Mouse (Mus musculus) adrenal gland, postnatal 10 days (tissue): ENCODE results near the gene Dennd1b. TPM values are rescaled to one million over a fixed set of nuclear protein-coding genes. Genes with fewer than 3 reads are reported as not detected.

ENCODE experiments used
- DNase-seq: peaks from one replicate; pipeline ENCODE4 v3.0.0; 2021; ENCODE audit warnings: mixed read lengths
- total RNA-seq, 2 experiments: library from RNA; stranded (reverse); gene quantifications; 2 replicates each; pipeline ENCODE4 v1.2.3; 2021

Gene Dennd1b
- total RNA-seq, 2 experiments from 2014 or later, result 13.7 to 21.9 TPM

DNA sequence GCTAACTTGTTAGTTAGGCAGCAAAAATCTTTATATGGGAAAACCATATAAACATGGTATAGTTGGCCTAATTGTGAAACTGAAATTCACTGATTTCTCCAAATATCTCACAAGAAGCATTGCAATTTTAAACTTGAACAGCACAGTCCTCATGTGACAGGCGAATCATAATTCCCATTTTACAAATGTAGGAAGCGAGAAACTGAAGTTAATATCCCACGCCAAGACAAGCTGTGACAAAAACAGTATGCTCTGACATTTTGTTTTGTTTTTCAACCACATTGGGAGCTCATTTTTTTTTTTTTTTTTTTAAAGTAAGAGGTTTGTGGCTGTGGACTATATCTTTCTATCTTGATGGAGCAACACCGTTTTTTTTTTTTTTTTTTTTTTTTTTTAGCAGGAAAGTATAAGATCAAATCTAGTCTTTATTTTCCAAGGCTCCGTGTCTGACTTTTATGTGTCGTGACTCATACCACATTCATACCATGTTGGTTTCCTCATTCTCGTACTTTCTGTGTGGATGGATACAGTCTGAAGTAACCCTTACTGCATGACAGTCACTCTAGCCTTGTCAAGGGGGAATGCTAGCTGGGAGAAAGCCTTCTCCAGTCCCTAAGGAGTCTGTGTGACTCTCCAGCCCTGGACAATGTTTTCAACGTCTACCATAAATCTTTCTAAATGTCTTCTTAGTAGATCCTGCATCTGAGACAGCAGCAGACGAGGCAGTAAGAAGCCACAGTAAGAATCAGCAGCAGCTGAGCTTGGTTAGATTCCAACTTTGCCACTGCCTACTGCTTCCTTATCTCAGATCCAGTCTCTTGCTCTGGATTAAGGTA, 751 bp upstream of the Dennd1b start:
- peak; percentile 20 for DNase-seq

DNA sequence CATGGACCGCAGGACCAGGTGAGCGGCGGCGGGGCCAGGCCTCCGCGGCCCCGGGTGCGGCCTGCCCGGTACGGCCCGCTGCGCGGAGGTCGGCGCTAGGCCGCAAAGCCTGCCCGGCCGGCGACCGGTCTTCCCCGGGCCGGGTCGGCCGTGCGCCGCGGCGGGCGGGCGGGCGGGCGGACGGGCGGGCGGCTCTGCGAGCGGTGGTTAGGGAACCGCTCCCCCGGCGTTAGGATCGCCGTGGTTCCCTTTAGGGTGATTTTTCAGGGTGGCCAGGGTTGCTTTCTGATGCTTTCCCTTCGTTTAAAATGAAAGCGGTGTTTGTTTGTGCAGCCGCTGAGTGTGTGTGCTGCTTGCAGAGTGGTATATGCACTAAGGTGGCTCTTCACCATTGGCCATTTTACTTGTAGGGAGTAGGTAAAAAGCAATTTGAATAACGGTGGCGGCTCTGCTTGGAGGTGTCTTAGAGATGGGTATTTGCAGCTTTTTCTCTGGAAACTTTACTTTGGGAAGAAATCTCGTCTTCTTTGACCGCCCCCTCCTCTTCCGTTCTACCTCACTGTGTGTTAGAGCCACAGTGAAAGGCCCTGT, 728 bp downstream of the Dennd1b start:
- DNase-seq, result peak; percentile 66

DNA sequence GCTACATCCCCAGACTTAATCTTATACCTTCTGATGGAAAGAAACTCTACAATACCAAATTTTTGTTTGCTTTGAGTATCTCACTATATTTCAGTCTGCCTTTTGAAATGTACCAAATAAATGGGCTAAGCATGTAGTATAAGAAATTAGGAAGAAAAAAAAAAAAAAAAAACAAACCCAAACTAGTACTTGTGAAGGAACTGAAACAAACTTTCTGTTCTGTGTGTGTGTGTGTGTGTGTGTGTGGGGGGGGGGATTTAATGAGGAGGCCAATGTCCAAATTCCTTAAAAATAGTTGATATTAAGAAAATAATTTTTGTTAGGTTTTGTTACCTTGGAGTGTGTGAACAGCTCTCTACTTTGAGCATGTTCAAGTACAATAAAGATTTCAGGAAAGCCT, 1.8 kb downstream of the Dennd1b start:
- DNase-seq, result no peak

DNA sequence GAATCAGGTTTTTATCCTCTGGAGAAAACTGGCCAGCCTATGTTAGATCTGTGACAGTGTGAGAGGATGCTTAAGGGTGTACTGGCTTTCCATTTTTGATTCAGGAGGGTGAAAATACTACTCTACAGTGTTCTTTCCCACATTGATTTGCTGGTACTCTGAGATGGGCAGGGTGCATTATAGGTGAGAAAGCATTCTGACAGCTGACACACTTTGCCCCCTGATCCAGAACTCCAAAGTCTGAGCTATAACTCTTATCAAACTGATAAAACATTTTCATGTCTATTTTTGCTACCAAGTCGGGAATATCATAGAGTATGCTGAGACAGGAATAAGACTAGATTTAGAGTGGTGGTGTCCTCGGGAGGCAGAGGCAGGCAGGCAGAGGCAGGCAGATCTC, 2.3 kb downstream of the Dennd1b start:
- no peak for DNase-seq

DNA sequence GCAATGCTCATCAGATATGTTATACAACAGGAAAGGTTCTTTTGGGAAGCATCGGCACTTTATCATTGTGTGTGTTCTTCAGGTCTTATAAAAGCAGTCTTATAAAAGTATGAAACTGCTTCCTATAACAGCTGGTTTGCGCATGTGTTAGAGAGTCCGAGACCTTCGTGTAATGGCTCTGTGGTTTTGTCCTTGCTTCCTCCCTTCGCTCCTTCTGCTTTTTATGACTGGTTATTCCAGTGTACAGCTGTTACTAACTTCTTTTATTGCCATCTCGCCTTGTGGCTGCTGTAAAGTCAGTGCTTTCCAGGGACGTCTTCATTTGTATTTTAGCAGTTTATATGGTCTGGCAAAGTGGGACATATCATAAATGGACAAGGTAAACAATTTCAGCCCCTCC, 4.2 kb downstream of the Dennd1b start:
- DNase-seq, result no peak

DNA sequence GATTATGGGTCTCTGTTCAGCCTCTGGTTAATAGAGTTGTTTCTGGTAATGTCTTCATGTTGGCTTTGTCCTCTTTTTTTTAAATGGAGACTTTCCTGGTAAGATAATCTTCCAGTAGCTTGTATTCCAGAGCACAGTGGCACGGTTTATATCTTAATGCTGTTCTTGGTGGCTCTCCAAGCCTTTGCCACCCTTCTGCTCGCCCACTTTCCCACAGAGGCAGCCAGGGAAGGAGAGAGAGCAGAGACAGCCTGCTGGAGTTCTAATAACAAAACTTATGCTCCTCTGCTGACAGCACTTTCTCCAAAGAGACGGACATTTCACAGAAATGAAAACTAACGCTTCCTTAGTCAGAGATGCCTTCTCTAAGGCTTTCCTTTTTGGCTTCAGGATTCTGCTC, 6.8 kb downstream of the Dennd1b start:
- no peak for DNase-seq

DNA sequence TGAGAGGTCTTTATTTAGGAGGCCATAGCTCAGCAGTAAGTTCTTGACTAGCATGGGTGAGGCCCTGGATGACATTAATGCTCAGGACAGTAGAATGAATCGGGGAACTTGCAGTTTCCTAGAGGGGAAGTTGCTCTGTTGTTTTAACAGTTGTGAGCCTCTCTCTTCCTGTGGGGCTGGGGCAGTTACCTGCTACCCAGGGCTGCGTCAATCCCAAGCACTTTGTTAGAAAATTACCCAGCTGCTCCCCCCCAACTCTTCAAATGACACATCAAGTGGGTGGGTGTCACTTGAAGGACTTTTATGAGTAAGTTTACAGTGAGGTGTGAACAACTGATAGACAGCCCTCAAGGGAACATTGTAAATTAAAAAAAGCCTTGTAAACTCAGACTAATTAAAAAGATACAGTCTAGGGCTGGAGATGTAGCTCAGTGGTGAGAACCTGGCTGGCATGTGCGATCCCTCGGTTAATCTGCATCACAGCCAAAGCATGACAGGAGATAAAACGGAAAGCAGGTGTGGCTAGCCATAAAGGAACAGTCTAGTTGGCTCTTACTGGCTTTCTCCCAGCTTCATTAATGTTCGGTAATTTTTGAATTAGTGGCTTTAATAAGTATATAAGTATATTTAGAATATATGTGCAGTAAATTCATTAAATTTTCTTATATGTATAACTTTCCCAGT, 10.4 kb downstream of the Dennd1b start:
- no peak for DNase-seq

DNA sequence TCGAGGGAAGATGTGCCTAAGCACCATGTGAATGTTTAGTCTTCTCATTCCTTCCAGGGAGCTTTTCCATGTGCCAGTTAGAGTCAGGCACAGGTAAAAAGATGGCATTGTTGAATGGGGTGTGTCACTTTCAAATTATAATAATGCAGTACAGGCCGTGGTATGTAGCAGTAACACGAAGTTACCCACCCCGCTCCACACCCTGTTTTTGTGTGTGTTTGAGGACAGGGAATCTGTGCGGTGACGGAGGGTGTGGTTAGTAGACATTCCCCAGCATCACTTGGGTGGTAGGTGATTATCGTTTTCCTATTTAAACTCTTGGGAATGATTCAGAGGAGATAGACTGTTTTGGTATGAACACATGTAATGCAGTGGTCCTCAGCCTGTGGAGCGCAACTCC, 11.6 kb downstream of the Dennd1b start:
- DNase-seq, result no peak

DNA sequence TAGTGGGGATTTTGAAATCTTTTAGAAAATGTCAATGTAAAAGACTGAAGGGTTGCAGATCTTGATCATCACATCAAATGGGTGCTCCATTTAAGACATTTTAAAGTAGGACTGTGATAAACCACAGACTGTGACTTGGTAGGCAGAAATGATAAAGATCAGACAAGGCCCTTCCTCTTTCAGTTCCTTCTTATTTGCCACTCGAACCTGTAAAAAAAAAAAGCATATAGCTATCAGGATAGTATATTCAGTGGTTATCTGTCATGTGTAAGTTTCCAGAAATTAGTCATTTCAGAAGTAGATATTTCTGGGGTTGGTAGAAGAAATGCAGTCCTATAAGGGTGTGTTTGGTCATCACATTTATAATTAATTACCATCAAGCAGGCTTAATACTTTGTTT, 12.7 kb downstream of the Dennd1b start:
- no peak for DNase-seq

DNA sequence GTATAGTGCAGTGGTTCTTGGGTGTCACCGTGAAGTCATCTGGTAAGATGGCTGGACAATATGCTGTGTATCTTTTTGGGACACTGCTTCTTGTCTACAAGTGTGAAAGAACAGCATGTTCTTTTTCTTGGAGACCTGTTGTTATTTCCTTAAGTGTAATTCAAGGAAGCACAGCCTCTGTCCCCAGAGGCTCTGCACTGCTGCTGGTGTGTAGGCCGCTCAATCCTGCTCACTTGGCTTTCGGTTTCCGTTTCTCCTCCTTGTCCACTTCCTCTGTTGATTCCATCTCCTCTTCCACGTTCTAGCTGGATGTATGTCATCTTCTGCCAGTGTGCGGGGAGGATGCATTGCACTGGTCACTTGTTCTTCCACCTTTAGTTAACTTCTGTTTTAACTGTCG, 19.0 kb downstream of the Dennd1b start:
- peak; percentile 24 for DNase-seq

DNA sequence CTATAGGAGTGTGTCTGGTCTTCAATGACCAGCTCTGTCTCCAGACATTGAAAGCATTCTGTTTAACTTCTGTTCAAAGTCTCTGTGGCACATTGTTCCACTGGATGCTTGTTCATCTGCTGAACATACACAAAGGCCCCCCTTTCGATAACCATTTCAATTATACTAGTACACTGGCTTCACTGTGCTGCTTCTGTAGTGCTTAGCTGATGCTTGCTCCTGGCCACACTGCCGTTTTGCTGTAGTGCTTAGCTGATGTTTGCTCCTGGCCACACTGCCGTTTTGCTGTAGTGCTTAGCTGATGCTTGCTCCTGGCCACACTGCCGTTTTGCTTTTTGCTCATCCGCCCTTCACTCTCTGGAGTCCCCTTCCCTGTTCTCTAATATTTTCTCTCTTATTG, 19.4 kb downstream of the Dennd1b start:
- DNase-seq, result no peak

DNA sequence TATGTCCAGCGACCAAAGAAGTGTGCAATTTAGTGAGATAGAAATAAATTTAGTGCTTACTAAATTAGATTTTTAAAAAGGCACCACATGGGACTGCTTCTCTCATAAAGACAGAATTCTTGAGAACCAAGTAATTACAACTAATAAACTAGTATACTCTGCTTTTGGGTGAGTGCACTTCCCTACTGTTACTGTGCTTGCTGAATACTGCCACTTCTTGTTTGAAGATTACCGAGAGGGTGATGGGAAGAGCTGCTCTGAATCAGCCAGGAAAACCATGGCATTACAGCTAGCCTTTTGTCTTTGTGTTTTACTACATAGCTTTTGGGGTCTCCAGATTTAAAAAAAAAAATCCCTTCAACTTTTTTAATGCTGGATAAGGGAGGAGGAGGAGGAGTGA, 19.8 kb downstream of the Dennd1b start:
- no peak for DNase-seq

DNA sequence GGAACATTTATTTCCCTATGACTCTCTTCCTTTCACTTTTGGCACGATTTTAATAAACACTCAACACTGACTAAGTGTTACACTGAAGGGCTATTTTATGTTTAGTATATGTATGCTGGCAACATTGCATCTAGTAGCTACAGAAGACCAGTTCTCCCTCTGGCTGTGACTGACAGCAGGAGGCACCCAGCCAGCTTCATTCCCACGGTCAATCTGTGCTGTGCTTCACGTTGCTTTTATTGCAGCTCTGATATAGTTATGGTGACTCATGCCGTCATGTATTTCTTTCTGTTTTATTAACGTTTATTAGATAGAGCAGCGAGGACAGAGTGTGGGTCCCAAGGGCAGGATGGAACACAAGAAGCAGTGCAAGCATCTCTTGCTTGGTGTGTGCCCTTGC, 20.2 kb downstream of the Dennd1b start:
- peak; percentile 51 for DNase-seq

DNA sequence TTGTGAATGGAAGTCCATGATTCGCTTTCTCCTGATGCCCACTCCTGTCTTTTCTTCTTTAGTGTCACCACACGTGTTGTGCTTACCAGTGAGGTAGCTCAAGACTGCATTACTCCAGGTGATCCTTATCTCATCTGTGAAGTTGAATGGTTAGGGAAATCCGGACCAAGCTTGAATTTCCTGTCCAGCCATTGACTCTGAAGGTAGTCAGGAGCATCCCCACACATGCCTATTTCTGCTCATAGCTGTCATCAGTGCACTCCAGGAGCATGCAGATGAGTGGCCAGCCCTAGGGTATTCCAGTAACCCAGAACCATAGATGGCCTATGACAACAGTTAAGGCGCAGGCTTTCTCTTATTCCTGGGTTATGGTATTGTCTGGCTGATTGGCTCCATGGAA, 20.9 kb downstream of the Dennd1b start:
- DNase-seq, result no peak

DNA sequence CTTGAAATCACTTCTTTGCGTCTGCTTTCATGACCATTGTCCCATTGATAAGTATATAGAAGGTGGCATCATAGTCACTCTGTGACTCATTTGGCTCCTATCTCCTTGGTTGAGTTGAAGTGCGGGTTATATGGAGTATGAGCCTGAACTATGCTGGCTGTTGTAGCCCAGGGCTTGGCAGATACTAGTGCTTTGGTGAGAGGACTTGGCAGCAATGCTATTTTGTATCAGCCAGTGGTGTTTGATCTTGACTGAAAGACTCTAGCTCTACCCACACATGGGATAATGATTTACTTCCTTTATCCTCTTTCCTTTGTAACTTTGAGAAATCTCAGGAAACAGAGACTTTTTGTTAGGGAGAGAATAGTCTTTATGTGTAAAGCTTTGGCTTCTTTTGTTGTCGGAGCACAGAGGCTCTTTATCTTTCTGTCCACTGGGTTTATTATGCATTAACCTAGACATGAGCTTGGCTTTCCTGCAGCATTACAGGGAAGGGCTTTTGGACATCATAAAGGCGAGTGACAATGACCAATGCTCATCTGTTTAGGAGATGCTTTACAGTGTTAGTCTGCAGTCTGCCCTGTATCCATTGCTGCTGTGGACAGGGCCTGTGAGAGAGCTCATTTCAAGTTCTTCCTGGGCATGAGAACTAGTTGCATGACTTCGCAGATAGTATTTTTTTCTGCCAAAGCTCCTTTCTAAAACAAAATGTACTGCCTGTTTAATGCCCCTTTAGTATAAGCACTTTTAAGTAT, 29.3 kb downstream of the Dennd1b start:
- DNase-seq, result no peak

DNA sequence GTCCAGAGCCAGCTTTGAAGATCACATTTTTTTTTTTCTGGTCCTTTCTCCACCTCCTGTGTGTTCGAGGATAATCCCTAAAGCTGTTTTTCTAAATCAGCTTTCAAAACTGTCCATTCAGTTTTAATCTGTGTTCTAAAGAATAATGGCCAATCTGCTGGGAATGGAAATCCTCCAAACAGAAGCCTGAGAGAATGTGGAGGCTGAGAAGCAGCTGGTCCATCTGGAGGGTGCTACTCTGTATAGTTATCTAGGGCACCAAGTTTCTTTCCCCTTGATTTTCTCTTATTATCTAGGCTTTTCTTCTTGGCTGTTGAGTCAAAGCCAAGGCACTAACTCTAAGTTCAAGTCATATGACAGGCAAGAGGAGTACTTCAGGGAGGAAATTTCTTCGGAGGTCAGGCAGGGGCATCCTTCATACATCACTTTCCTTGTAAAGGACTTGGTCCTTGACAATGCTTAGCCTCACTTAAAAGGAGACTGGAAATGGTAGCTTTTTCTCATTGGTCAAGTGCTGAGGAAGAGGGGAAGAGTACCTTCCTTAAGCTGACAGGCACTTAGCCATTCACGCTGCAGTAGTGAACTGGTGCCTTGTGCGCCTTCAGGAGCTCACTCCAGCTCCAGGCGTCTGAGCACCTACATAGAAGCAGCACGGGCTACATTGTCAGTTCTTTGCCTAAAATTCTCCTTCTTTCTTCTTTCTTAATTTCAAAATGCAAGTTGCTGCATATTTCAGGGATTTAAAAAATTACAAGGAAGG, 32.6 kb downstream of the Dennd1b start:
- DNase-seq, result no peak

DNA sequence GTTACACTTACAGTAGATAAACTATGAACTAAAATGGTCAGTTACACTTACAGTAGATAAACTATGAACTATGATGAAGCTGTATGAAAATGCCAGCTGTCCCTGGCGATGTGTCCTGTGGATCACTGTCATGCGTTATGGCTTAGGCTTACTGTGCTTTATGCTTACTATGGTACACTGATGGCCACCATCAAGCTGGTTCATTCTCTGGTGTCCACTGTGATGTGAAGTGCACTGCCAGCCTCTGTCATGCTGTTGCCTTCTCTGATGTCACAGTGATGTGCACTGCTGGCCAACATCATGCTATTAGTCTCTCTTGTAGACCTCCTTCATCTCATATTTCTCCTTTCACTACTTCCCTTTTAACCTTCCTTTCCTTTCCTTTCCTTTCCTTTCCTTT, 33.4 kb downstream of the Dennd1b start:
- no peak for DNase-seq

DNA sequence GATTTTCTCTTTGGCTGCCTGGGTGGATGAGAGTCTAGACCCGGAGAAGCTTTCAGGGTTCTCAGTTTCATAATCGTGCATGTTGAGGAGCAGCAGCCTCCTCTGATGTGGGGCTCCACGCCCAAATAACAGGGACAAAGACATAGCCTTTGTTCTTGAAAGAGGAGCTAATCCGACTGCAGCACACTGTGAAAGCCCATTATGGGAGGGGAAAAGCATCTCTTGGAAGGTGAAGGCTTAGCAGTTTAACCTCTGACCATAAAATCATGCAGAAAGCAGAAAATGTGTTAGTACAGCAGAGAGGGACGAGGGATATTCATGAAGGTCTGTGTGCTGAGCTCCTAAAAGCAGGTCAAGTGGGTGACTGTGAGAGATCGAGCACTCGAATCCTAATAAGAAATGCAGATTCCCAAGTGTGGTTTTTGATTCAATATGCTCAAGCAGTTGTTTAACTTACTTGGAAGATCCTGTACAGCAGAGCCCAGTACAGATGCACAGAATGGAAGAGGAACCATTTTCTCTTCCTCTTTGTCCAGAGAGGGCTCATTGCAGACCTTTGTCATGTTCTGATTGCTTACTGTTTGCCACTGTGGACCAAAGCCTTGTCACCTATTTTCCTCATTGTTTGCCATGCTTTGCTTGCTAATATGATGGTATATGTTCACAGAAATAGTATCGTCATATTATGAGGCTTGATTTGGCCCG, 37.6 kb downstream of the Dennd1b start:
- DNase-seq, result no peak

DNA sequence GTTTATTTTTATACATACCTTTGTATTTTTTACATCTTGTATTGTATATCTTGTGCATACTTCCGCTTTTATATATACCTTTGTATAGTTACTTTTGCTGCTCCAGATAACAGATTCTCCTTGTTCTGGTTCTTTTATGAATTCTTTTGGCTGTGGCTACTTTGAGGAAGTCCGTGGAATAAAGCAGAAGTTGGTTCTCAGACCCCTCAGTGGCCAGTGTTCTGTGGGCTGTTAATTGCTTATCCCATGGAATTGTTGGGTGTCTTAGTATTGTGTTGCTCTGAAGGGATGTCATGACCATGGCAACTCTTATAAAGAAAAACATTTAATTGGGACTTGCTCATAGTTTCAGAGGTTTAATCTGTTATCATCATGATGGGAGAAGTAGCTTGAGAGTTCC, 40.3 kb downstream of the Dennd1b start:
- DNase-seq, result no peak

DNA sequence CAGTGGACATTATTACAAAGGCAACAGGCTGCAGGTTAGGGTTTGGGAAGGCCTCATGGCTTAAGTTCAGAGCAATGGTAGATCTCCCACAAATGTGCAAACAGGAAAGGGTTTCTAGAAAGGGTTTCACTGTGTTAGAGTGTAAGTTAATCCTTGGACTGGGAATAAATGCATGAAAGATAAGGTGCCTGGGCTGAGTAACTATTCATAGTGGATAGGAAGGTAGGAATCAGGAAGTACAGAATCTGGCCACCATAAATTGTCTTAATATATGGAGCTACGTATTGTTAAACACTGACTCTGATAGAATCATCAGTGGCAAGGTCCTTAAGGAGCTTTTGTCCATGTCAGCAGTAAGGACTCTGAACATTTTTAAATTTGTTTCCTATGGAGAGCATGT, 42.8 kb downstream of the Dennd1b start:
- DNase-seq, result no peak

DNA sequence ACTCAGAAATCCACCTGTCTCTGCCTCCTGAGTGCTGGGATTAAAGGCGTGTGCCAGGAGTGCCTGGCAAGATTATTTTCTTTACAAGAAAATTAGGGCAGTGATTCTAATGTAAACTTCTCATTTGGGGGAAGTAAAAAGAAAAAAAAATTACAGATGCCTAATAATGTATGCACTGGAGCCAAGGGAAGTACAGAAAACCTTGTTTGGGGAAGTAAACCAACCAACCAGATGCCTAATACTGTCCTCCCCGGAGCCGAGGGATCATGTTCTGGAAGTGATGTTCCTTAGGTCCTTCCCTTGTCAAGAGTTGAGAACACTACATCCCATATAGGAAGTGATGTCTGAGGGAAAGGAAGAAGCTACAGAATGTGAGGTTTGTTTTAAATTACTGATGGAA, 44.2 kb downstream of the Dennd1b start:
- no peak for DNase-seq
